Mouse (Mus musculus) midbrain, embryonic 15.5 days (tissue): Measurements from ENCODE around the gene Fcgr4. TPM values are rescaled to one million over a fixed set of nuclear protein-coding genes. Genes with fewer than 3 reads are reported as not detected.
"Not testable (repeated sequence)": the region's sequence is repeated elsewhere in the genome, so short reads cannot be mapped to it uniquely, and the experiment has no call there.

ENCODE experiments used
- ATAC-seq: fragments of 200-750 bp; cut with Nextera tagmentation; replicated peaks from 2 replicates; pipeline ENCODE4 v1.8.0; 2017; ENCODE audit warnings: moderate TSS enrichment
- H3K27ac ChIP-seq: fragments of 300-500 bp; sonication (generic); 2 replicates; pipeline ENCODE4 v1.5.1; 2015; ENCODE audit warnings: mild to moderate bottlenecking, inconsistent platforms
- H3K27me3 ChIP-seq: fragments of 300-500 bp; sonication (generic); replicated peaks from 2 replicates; pipeline ENCODE4 v1.6.1; 2015; ENCODE audit warnings: inconsistent platforms
- H3K36me3 ChIP-seq: fragments of 300-500 bp; sonication (generic); replicated peaks from 2 replicates; pipeline ENCODE4 v1.6.1; 2015; ENCODE audit warnings: inconsistent platforms
- H3K4me1 ChIP-seq: fragments of 300-500 bp; sonication (generic); 2 replicates; pipeline ENCODE4 v1.6.1; 2015; ENCODE audit warnings: inconsistent platforms
- H3K4me2 ChIP-seq: fragments of 300-500 bp; sonication (generic); 2 replicates; pipeline ENCODE4 v1.6.1; 2015; ENCODE audit warnings: inconsistent platforms, mild to moderate bottlenecking, moderate library complexity
- H3K4me3 ChIP-seq: fragments of 300-500 bp; sonication (generic); 2 replicates; pipeline ENCODE4 v1.5.1; 2015; ENCODE audit warnings: mild to moderate bottlenecking, inconsistent platforms
- H3K9ac ChIP-seq: fragments of 300-500 bp; sonication (generic); 2 replicates; pipeline ENCODE4 v1.6.1; 2015; ENCODE audit warnings: mild to moderate bottlenecking, inconsistent platforms
- H3K9me3 ChIP-seq: fragments of 300-500 bp; sonication (generic); 2 replicates; pipeline ENCODE4 v1.6.1; 2016; ENCODE audit warnings: inconsistent platforms
- WGBS: fragments of 180-500 bp; shearing (Covaris S2); methylation state at CpG from one replicate; pipeline ENCODE4 v1.1.7; 2015; ENCODE audit warnings: mixed read lengths; 5-methylcytosine and 5-hydroxymethylcytosine counted together
- microRNA-seq: library from miRNA; unstranded; fragments of <30 nt; microRNA quantifications from one replicate; pipeline ENCODE4, GENCODE M21; 2016
- polyA plus RNA-seq: library from polyadenylated mRNA; unstranded; fragments of >200 nt; fragmentation: Nextera tagmentation; extraction: Ambion mirVana; gene quantifications from 2 replicates; pipeline ENCODE4 v1.2.1, GENCODE M21; 2015

Fcgr4 gene
- polyA plus RNA-seq, 1 experiment from 2014 or later: 0.53 TPM

DNA sequence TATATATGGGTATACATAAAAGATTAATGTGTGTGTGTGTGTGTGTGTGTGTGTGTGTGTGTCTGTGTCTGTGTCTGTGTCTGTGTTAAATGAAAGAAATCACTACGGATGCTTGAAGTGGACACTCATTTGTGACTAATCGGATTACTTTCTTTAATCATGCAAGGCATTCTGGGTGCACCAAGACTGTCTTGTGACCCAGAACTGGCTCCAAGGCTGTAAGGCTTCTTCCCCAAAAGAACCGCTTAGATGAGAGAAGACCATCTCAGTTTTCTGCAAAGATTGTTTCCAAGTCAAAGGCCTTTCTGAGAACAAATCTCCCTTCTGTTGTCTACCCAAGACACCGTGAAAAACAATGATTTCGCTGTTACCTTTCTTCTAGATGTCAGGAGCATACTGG lies 58.5 kb downstream of the Fcgr4 start:
- H3K27me3 ChIP-seq: peaks cover 20% of the 10 kb centered on the region
- H3K4me3 ChIP-seq, ATAC-seq, H3K9me3 ChIP-seq, H3K36me3 ChIP-seq, H3K27ac ChIP-seq, H3K4me2 ChIP-seq, H3K4me1 ChIP-seq, H3K9ac ChIP-seq: not testable (repeated sequence)
- WGBS: 29% methylated on average over 5 of the region's 5 CpGs

DNA sequence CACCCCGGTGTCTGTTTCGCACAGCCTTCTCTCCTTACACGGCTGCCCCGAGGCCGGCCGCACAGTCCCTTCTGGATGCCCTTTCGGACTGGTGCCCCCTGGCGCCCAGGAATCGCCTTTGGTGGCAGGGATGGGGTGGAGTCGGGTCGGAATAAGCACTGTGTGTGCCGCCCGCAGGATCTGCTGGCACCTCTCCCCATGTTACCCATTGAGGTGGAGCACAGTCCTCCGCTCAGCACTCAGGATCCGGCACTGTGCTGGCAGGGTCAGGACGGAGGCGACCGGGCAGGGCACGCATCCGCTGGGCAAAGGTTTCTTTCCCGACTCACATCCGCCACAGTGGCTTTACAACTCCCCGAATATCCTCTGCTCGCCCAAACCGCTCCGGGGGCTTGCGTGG lies 59.2 kb downstream of the Fcgr4 start:
- not testable (repeated sequence) for H3K9me3 ChIP-seq, H3K4me1 ChIP-seq, H3K27ac ChIP-seq, H3K9ac ChIP-seq, H3K36me3 ChIP-seq
- ATAC-seq: peak; percentile 24
- Histone ChIP-seq H3K4me3 (peak overlapping the region; percentile 25), H3K27me3 (peaks cover 20% of the 10 kb centered on the region), H3K4me2 (peak overlapping the region; percentile 44)
- whole genome bisulfite sequencing: 4% methylated on average over 20 of the region's 27 CpGs

DNA sequence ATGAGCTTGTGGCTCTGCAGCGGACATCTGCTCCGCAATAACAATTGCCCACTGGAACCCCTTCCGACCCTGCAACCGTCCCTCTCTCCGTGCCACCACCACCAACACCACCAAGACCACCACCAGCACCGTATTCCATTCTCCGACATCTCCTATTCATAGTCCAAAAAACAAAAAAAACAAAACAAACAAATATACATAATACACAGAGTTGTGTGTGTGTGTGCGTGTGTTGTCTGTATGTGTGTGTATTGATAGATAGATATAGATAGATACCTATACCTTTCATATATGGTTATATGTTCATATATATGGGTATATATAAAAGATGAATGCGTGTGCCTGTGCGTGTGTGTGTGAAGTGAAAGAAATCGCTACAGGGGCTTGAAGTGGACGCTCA lies 59.7 kb downstream of the Fcgr4 start:
- 20% methylated on average over 12 of the region's 12 CpGs for whole genome bisulfite sequencing
- H3K27me3 ChIP-seq: peaks cover 20% of the 10 kb centered on the region

DNA sequence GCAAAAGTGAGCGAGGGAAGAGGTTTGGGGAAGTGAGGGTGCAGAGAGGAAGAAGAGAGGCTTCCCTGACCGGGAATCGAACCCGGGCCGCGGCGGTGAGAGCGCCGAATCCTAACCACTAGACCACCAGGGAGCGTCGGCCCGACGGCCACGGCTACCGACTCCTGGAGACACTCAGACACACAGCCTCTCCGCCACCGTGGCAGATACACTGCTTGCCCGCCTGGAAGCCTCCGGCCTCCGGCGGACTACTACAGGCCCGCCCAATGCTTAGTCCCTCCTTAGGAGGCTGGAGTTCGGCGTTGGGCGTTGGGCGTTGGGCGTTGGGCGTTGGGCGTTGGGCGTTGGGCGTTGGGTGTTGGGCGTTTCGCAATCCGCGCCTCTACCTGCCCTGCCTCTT lies 60.6 kb downstream of the Fcgr4 start:
- H3K4me1 ChIP-seq, H3K9me3 ChIP-seq, H3K36me3 ChIP-seq, H3K9ac ChIP-seq, H3K4me3 ChIP-seq, H3K4me2 ChIP-seq, H3K27ac ChIP-seq: not testable (repeated sequence)
- H3K27me3 ChIP-seq: peaks cover 13% of the 10 kb centered on the region
- WGBS: 0% methylated on average over 1 of the region's 35 CpGs
- peak; percentile 34; the same call in 1 of the 2 replicates for ATAC-seq

More for the DNA sequence above, 59.7 kb downstream of the Fcgr4 start:
- not testable (repeated sequence) for H3K9ac ChIP-seq, H3K9me3 ChIP-seq, H3K36me3 ChIP-seq, H3K4me1 ChIP-seq, ATAC-seq, H3K27ac ChIP-seq
- Histone ChIP-seq H3K4me3 (peak overlapping the region; percentile 18), H3K4me2 (peak overlapping the region; percentile 44)

Small RNA genes lying within 50 kb of the gene (microRNA-seq; reads per million reads assigned to microRNA genes)
- gene Gm27552: not detected
- 1.3 reads per million for gene Mir6546

Other genes starting within 250 kb of the Fcgr4 start
- gene Atf6, start 151.1 kb upstream of the Fcgr4 start, polyA plus RNA-seq: 7.7 and 8.3 TPM in 2 replicates
- gene Gm26620, start 133.9 kb upstream of the Fcgr4 start, polyA plus RNA-seq: 0.49 and 0.76 TPM in 2 replicates
- 42.2 and 54.0 TPM in 2 replicates for gene Dusp12, start 133.4 kb upstream of the Fcgr4 start, polyA plus RNA-seq
- gene Fcrlb, start 106.0 kb upstream of the Fcgr4 start, polyA plus RNA-seq: 0.65 and 0.97 TPM in 2 replicates
- gene Fcrla, start 91.3 kb upstream of the Fcgr4 start, polyA plus RNA-seq: not detected in 2 replicates
- gene Fcgr2b, start 42.4 kb upstream of the Fcgr4 start, polyA plus RNA-seq: 1.8 and 1.9 TPM in 2 replicates
- 10.7 and 11.7 TPM in 2 replicates for gene Fcgr3, start 46.0 kb downstream of the Fcgr4 start, polyA plus RNA-seq
- 6.5 and 9.0 TPM in 2 replicates for gene Cfap126, start 95.0 kb downstream of the Fcgr4 start, polyA plus RNA-seq
- gene Sdhc, start 131.7 kb downstream of the Fcgr4 start, polyA plus RNA-seq: 286 and 289 TPM in 2 replicates
- 0.24 and 0.37 TPM in 2 replicates for gene Mpz, start 131.8 kb downstream of the Fcgr4 start, polyA plus RNA-seq
- gene Pcp4l1, start 177.3 kb downstream of the Fcgr4 start, polyA plus RNA-seq: 17.9 and 19.4 TPM in 2 replicates
- gene Nr1i3, start 195.1 kb downstream of the Fcgr4 start, polyA plus RNA-seq: 0.23 and 0.34 TPM in 2 replicates
- 48.1 and 56.5 TPM in 2 replicates for gene Tomm40l, start 203.6 kb downstream of the Fcgr4 start, polyA plus RNA-seq
- gene Apoa2, start 206.1 kb downstream of the Fcgr4 start, polyA plus RNA-seq: 3.4 and 11.6 TPM in 2 replicates
- gene Fcer1g, start 215.4 kb downstream of the Fcgr4 start, polyA plus RNA-seq: 27.3 and 33.2 TPM in 2 replicates
- gene Adamts4, start 231.5 kb downstream of the Fcgr4 start, polyA plus RNA-seq: 7.0 and 7.1 TPM in 2 replicates
- gene Ndufs2, start 232.5 kb downstream of the Fcgr4 start, polyA plus RNA-seq: 229 and 238 TPM in 2 replicates